Mouse (Mus musculus): Measurements from ENCODE around the gene Pik3r2.

Pik3r2 gene

DNA sequence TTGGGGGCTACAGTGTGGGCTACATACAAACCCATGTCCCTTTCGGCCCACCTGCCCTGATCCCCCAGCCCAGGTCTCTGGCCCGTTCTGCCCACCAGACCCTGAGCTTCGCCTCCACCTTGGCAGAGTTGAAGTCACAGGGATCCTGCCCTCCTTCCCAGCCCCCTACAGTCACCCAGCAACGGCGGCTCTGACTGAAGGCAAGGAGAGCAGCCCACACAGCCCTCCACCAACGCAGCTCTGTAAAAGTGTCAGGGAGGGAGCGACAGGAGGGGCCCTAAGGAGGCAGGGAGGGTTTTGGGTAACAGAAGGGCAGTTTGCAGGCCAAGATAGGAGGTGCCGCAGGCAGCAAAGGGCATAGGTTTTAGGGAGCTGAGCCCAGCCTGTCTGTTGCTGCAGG lies 14.3 kb upstream of the Pik3r2 start:
- no peak for TF ChIP-seq GATA4 (IDR thresholded peaks at IDR 0.05; ENCODE audit: insufficient replicate concordance, low read length)

DNA sequence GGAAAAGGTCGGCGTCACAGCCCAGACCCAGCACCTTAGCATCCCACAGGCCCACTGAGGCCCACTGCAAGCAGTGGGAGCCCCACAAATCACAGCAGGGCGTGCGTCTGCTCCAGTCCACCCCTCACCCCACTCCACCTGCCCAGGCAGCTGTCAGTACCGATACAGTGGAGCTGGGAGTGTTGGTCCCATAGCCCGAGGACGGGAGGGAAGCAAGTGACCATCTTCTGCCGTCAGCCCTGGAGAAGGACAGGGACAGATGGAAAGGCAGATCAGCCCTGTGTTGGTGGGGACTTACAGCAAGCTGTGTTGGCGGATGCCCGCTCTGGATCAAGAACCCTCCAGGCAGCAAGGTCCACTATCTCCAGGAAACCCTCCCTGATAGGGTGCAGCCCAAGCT lies 12.5 kb upstream of the Pik3r2 start:
- TF ChIP-seq GATA4 (IDR thresholded peaks at IDR 0.05; ENCODE audit: insufficient replicate concordance, low read length), result peak; percentile 66; the same call in 1 of the 2 replicates

DNA sequence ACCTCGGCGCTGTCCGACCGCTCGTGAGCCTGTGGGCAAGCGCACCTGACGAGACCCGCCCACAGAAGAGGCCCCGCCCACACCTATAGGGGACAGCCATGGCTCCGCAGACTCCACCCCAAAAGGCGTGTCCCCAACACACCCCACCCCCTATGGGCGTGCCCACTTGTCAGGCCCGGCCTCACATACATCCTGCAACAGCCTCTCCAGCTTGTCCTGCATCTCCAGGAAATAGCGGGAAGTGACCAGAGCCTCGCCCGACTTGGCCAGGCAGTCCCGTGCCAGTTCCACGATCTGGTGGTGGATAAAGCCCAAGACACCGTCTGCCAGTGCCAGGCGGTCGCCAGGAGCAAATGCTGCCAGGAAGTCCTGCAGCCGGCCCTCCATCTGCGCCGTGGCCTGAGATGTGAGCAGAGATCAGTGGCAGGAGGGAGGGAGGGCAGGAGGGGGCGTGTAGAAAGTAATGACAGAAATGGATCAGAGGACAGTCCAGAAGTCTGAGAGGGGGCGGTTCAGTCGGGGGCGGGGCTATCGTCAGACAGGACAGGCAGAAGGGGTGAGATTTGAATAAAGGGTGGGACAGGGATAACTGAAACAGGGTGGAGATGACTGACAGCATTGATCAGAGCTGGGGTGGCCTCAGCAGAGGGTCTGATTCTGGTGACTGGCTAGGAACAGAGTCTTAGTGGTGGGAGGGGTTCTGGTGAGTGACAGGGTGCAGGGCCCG lies 11.6 kb upstream of the Pik3r2 start:
- TF ChIP-seq GATA4 (IDR thresholded peaks at IDR 0.05; ENCODE audit: insufficient replicate concordance, low read length), result no peak

DNA sequence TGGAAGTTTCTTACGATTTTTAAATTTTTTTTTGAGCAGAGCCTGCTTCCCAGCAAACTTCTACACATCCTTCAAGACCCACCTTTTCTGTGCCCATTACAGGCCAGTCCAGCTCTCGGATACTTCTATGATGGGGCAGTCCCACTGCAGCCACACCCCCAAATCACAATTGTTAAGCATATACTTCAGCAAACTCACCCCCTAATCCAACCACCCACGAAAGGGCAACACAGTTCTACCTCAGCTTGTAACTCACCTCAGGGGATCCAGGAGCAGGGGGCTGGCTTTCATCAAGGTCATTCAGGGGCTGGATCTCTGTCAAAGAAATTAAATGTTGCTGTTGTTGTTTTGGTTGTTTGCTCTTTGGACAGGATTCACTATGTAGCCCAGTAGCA lies 10.5 kb upstream of the Pik3r2 start:
- TF ChIP-seq GATA4 (IDR thresholded peaks at IDR 0.05; ENCODE audit: insufficient replicate concordance, low read length), result no peak

DNA sequence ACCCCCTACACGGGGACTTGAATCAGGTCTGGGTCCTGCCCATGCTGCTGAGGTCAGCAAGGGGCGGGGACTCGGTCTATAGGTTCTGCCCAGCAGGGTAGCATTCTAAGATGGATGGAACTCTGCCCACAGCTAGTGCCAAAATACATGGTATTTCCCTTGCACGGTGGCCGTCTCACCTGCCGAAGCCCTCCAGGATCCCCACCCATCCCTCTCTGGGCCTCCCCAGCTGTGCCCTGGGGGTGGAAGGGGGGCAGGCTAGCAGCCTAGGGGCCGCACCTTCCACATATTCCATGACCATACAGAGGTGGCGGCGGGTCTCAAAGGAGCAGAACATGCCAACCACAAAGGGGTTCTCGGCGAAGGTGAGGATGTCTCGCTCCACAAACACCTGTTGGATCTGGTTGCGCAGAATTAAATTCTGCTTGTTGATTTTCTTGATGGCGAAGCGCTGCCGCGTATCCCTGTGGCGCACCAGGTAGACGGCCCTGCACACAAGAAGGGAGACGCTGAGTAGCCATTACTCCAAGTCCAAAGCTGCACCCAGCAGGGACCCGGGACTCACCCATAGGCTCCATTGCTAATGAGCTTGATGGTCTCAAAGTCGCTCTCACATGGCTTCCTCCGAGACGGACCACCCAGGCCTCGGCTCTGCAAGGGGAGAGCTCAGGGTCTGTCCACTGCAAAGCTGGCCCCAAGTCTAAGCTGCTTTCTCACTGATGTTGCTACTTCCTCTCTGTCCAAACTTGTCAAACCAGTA lies 10.0 kb upstream of the Pik3r2 start:
- TF ChIP-seq GATA4 (IDR thresholded peaks at IDR 0.05; ENCODE audit: insufficient replicate concordance, low read length), result no peak

DNA sequence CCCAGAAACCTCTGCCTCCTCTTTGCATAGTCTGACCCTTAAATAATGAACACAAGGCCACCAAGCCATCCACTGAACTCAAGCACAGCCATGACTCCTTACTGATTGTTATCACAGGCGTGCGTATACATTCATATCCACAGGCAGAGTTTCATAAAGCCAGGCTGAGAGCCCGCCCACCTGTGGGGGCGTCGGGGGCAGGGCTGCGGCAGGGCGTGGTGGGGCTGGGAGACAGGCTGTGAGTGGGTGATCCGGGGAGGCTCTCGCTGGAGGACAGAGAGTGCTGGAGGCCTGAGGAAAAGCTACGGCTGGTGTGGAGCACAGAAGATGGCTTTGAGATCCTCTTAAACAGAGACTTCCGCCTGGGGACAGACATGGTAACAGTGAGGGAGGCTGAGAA lies 3.6 kb upstream of the Pik3r2 start:
- no peak for TF ChIP-seq GATA4 (IDR thresholded peaks at IDR 0.05; ENCODE audit: insufficient replicate concordance, low read length)

DNA sequence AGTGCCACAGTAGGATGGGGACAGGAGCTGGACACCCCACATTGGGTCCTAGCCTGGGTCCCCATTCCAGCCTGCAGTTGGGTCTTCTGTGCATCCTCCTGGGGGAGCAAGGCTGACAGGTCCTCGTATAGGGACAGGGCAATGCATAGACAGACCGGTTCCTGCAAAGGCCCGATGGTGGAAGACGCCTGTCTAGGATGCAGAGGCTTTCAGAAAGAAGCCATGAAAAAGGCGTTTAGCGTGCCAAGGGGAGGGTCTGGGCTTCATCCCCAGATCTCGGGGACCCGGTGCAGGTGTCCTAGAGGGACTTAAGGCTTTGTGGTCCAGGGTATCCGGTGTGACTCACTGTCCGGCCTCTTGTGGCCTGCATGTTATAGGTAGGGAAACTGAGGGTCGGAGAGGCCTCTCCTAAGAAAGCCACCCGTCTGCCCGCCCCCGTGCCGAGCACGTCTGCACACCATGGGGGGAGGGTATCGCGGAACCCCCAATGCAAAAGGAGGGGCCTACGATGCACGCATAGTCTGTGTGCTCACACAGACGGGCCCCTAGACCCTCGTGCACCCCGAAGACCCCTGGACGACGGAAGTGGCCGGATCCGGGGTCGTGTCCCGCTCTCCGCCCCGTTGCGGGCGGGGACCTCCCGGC lies 540 bp downstream of the Pik3r2 start:
- TF ChIP-seq GATA4 (IDR thresholded peaks at IDR 0.05; ENCODE audit: insufficient replicate concordance, low read length), result no peak

DNA sequence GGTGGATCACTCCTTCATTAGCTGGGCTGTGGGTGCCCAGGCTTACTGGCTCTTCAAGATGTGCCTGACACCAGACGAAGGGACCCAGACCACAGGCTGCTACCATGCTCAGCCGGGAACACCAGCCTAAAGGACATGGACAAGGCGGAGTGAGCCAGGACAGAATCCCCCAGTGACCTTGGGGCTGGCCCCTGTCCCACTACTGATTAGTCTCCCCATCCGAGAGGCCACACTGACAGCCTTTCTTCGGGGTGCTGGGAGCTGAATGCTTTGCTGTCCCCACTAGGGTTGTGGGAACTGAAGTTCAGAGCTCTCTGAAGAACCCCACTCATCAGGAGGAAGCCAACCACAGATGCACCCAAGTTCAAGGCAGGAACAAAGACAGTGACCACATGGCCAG lies 1.3 kb downstream of the Pik3r2 start:
- no peak for TF ChIP-seq GATA4 (IDR thresholded peaks at IDR 0.05; ENCODE audit: insufficient replicate concordance, low read length)

DNA sequence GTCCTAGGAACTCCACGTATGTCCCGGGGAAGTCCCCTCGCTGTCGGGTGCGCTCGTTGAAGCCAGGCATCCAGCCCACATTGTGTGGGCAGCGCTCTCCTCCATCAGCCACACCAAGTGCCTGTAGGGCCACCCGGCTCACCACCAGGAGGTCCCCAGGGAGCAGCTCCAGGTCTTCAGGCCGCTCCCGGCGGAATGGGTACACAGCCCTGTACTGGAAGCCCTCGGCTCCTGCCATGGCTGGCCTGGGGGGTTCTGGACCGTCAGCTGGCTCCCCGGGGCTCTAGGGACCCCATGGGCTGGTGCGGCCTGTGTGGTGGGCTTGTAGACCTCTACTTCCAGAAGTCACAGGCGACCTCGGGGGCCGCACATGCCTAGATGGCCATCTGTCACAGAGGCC lies 1.8 kb downstream of the Pik3r2 start:
- TF ChIP-seq GATA4 (IDR thresholded peaks at IDR 0.05; ENCODE audit: insufficient replicate concordance, low read length), result no peak

DNA sequence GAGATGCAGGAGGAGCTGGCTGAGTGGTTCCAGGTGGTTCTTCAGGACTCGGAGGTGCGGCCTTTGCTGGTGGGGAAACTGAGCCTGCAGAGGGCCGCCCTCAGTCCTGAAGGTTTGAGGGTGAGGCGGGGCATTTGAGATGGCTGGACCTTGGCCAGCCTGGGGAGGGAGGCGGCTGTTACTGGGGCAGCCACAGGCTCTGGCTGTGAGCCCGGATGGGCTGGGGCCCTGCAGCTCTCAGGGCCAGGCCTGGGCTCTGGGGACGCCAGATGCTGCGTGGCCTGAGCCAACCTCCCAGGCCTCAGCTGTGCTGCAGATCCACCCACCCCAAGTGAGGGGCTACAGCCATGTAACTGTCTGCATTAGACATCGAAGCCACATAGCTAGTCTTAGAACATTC lies 2.7 kb downstream of the Pik3r2 start:
- no peak for TF ChIP-seq GATA4 (IDR thresholded peaks at IDR 0.05; ENCODE audit: insufficient replicate concordance, low read length)

DNA sequence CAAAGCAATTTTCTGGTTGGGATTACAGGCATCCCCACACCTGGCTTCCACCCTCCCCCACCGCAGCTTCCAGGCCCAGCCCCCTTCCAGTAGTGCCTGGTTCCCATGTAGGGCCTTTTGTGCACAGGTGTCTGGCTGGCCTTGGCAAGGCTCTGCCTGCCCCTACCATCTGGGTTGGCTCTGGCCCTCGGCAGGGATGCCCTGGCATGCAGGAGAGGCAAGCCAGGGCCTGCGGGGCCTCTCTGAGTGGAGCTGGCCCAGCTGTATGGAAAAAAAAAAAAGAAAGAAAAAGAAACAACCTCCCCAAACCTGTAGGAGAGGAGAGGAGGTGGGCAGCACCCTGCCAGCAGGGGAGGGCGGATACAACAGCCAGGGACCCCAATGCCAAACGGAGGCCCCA lies 3.1 kb downstream of the Pik3r2 start:
- TF ChIP-seq GATA4 (IDR thresholded peaks at IDR 0.05; ENCODE audit: insufficient replicate concordance, low read length), result no peak

DNA sequence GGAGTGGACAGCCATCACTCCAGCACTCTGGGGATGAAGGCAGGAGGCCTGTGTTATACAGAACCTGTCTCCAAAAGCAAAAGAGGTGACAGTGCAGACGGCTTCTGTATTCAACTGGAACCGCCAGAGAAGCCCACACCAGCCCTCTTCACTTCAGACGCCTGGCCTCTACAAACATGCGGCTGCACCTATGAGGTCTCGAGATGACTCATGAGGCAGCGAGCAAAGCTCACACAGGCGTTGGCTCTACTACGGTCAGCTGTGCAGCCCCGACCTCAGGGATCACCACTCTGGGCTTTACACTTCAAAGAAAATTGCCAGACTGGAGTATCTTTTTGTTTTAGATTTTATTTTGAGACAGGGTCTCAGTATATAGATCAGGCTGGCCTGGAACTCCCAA lies 3.6 kb downstream of the Pik3r2 start:
- no peak for TF ChIP-seq GATA4 (IDR thresholded peaks at IDR 0.05; ENCODE audit: insufficient replicate concordance, low read length)

DNA sequence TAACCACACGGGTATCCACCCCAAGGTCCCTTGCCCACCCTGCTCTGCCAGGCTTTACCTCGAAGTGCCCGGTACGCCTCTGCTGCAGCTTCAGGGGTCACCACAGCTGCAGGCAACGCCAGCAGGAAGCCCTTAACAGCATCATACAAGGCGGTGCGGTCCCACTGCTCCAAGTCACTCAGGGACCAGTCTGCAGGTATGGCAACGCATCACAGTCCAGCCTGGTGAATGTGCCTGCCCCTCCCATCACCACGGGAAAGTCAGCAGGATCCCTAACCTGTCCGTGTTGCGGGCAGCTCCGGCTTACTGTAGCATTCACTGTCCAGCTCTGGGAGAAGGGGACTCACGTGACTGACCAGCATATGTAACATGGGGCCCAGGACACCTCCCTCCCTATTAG lies 4.4 kb downstream of the Pik3r2 start:
- no peak for TF ChIP-seq GATA4 (IDR thresholded peaks at IDR 0.05; ENCODE audit: insufficient replicate concordance, low read length)

DNA sequence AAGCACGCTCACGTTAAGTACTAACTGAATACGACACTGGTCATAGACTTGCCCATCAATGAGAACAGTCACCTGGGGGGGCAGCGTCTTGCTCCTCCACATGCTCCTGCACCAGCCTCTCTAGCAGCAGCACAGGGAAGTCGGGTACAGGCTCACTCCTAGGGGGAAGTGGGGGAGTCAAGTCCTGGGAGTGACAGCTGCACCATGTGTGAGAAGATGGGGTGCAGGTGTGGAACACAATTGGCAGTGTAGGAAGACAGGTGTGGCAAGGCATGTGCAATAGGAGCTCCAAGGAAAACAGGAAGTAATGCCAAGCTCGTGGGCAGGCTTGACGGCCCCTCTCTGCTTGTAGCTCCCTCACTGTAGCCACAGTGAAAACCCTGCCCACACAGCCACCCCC lies 5.3 kb downstream of the Pik3r2 start:
- TF ChIP-seq GATA4 (IDR thresholded peaks at IDR 0.05; ENCODE audit: insufficient replicate concordance, low read length), result no peak

DNA sequence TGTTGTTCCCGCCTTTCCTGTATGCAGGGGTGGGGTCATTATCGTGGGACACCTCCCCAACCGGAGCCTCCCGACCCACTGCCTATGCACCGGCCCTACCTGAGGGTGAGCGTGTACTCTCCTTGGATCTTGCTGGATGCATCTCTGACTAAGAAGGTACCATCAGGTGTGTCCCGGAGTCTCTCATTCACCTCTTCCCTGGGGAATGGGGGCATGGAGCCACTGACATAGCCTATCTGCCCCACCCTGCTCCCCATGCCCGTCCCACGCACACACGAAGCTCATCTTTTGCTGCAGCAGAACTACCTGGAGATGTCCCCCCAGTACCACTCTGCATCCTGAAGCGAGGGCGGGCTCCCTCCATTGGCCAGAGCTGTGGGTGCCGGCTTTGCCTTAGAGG lies 5.8 kb downstream of the Pik3r2 start:
- no peak for TF ChIP-seq GATA4 (IDR thresholded peaks at IDR 0.05; ENCODE audit: insufficient replicate concordance, low read length)

DNA sequence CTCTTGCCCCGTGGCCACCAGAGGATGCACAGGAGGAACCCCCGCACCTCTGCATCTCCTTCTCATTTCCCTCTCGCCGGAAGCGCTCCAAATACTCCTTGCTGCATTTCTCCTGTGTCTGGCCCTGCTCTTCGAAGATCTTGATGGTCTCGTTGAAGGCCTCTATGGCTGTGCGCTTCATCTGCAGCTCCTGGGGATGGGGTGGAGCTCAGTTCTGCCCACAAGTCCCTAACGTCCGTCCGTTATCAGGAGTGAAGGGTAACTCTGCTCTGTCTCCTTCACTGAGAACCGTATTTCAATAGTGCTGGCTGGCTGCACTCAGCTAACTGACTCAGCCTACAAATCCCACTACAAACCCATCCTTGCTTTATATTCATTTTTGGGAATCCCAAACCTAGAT lies 6.7 kb downstream of the Pik3r2 start:
- TF ChIP-seq GATA4 (IDR thresholded peaks at IDR 0.05; ENCODE audit: insufficient replicate concordance, low read length), result no peak
